Mouse (Mus musculus): Measurements from ENCODE around the gene Klf5.

DNA sequence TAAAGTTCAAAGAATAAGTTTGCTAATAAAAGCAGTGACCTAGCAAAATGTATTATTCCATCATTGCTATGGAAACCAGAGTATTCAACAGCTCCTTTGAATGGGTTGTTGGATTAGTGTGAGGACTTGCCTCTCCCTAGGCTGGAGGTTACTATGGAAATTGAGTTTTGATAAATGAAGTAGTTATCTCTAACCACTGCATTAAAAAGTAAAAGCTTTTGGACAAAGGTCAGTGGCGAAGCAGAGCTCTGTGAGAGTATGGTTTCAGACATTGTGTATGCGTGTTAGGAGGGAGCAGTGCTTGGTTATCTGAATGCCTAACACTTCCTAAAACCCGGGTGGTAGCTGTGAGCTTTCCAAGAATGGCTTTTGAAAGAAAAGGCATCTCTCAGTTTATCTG is 5.9 kb downstream of the Klf5 start:
- TF ChIP-seq CTCF (IDR thresholded peaks at IDR 0.05; ENCODE audit: low read depth, low read length) (no peak), POLR2A (IDR thresholded peaks at IDR 0.05; ENCODE audit: extremely low read depth, insufficient read depth, low read length) (no peak)
